Mouse (Mus musculus) forebrain, embryonic 11.5 days (tissue): ENCODE measurements around the gene BC029722. TPM values are rescaled to one million over a fixed set of nuclear protein-coding genes. Genes with fewer than 3 reads are reported as not detected.
A peak's percentile ranks its signal among the peaks of the same experiment; 100 is the strongest.

Experiments
- ATAC-seq: fragments of 200-750 bp; cut with Nextera tagmentation; replicated peaks from 2 replicates; pipeline ENCODE4 v1.8.0; 2017; ENCODE audit warnings: moderate TSS enrichment; ENCODE audit not compliant: low FRiP score
- DNase-seq: peaks from one replicate; pipeline ENCODE4 v3.0.0-alpha.2; 2017; ENCODE audit warnings: low spot score
- H3K27ac ChIP-seq: fragments of 300-500 bp; sonication (generic); 2 replicates; pipeline ENCODE4 v1.5.1; 2014; ENCODE audit warnings: low read depth, low read length
- H3K27me3 ChIP-seq: fragments of 300-500 bp; sonication (generic); 2 replicates; pipeline ENCODE4 v1.6.1; 2014; ENCODE audit warnings: mild to moderate bottlenecking, low read length, mixed read lengths; ENCODE audit not compliant: control insufficient read depth, insufficient read depth
- H3K36me3 ChIP-seq: fragments of 300-500 bp; sonication (generic); 2 replicates; pipeline ENCODE4 v1.6.1; 2014; ENCODE audit warnings: mild to moderate bottlenecking, low read length, moderate library complexity, mixed read lengths; ENCODE audit not compliant: control insufficient read depth, insufficient read depth
- H3K4me1 ChIP-seq: fragments of 300-500 bp; sonication (generic); replicated peaks from 2 replicates; pipeline ENCODE4 v1.6.1; 2014; ENCODE audit warnings: low read length, mixed read lengths; ENCODE audit not compliant: control insufficient read depth, insufficient read depth
- H3K4me2 ChIP-seq: fragments of 300-500 bp; sonication (generic); 2 replicates; pipeline ENCODE4 v1.6.1; 2014; ENCODE audit warnings: low read depth, mild to moderate bottlenecking, low read length, moderate library complexity, mixed read lengths; ENCODE audit not compliant: severe bottlenecking
- H3K4me3 ChIP-seq: fragments of 300-500 bp; sonication (generic); 2 replicates; pipeline ENCODE4 v1.5.1; 2014; ENCODE audit warnings: low read depth, low read length
- H3K9ac ChIP-seq: fragments of 300-500 bp; sonication (generic); 2 replicates; pipeline ENCODE4 v1.6.1; 2014; ENCODE audit warnings: low read length
- H3K9me3 ChIP-seq: fragments of 300-500 bp; sonication (generic); 2 replicates; pipeline ENCODE4 v1.6.1; 2016; ENCODE audit warnings: low read length, mixed read lengths; ENCODE audit not compliant: control insufficient read depth
- WGBS: fragments of 180-500 bp; shearing (Covaris S2); extraction: QIAGEN DNeasy Blood & Tissue Kit; methylation state at CpG from one replicate; pipeline ENCODE4 v1.1.7; 2014; 5-methylcytosine and 5-hydroxymethylcytosine counted together
- polyA plus RNA-seq: library from polyadenylated mRNA; unstranded; fragments of >200 nt; fragmentation: Nextera tagmentation; extraction: Ambion mirVana; gene quantifications from 2 replicates; pipeline ENCODE4 v1.2.1, GENCODE M21; 2014

The BC029722 gene
- polyA plus RNA-seq, 1 experiment from 2014 or later = 6.9 TPM

- no peaks in the 10 kb centered on the region for H3K9me3 ChIP-seq
- no peak overlapping the region for H3K9ac ChIP-seq
- H3K27ac ChIP-seq = no peak overlapping the region
- H3K27me3 ChIP-seq = peaks cover 11% of the 10 kb centered on the region
- DNase-seq = no peak
- no peaks in the 10 kb centered on the region for H3K36me3 ChIP-seq
- no peak overlapping the region for H3K4me3 ChIP-seq
- 73% methylated on average over 7 of the region's 7 CpGs for WGBS
- H3K4me2 ChIP-seq = no peak overlapping the region
- no peak for ATAC-seq
- no peaks in the 10 kb centered on the region for H3K4me1 ChIP-seq
These were observed 40.2 kb downstream of the BC029722 start for GRCm38 (mm10) chr2:155779066-155779465.

GRCm38 (mm10) chr2:155778004-155778403, 41.2 kb downstream of the BC029722 start:
- ATAC-seq = no peak
- no peaks in the 10 kb centered on the region for H3K4me1 ChIP-seq
- DNase-seq = no peak
- no peaks in the 10 kb centered on the region for H3K9me3 ChIP-seq
- no peak overlapping the region for H3K27ac ChIP-seq
- no peak overlapping the region for H3K4me2 ChIP-seq
- no peak overlapping the region for H3K9ac ChIP-seq
- 70% methylated on average over 6 of the region's 6 CpGs for WGBS
- no peak overlapping the region for H3K4me3 ChIP-seq
- H3K36me3 ChIP-seq = no peaks in the 10 kb centered on the region
- peaks cover 11% of the 10 kb centered on the region for H3K27me3 ChIP-seq

- H3K4me2 ChIP-seq = no peak overlapping the region
- H3K4me3 ChIP-seq = no peak overlapping the region
- no peaks in the 10 kb centered on the region for H3K9me3 ChIP-seq
- H3K4me1 ChIP-seq = no peaks in the 10 kb centered on the region
- no peak overlapping the region for H3K9ac ChIP-seq
- peaks cover 11% of the 10 kb centered on the region for H3K27me3 ChIP-seq
- no peak for ATAC-seq
- DNase-seq = no peak
- no peaks in the 10 kb centered on the region for H3K36me3 ChIP-seq
- 84% methylated on average over 4 of the region's 4 CpGs for WGBS
- H3K27ac ChIP-seq = no peak overlapping the region
These were observed 41.6 kb downstream of the BC029722 start for GRCm38 (mm10) chr2:155777688-155777985.

GRCm38 (mm10) chr2:155776824-155777687, 42.2 kb downstream of the BC029722 start:
- no peak for DNase-seq
- ATAC-seq = no peak
- no peak overlapping the region for H3K4me2 ChIP-seq
- 74% methylated on average over 10 of the region's 10 CpGs for WGBS
- no peaks in the 10 kb centered on the region for H3K4me1 ChIP-seq
- H3K27me3 ChIP-seq = peaks cover 11% of the 10 kb centered on the region
- no peak overlapping the region for H3K27ac ChIP-seq
- no peaks in the 10 kb centered on the region for H3K9me3 ChIP-seq
- no peak overlapping the region for H3K4me3 ChIP-seq
- H3K36me3 ChIP-seq = no peaks in the 10 kb centered on the region
- no peak overlapping the region for H3K9ac ChIP-seq

GRCm38 (mm10) chr2:155775685-155776263, 43.5 kb downstream of the BC029722 start:
- Histone ChIP-seq H3K4me2 (peak overlapping the region; percentile 75), H3K27ac (no peak overlapping the region), H3K9me3 (no peaks in the 10 kb centered on the region), H3K4me3 (peak overlapping the region; percentile 66), H3K9ac (peak overlapping the region; percentile 64), H3K4me1 (no peaks in the 10 kb centered on the region), H3K27me3 (peaks cover 11% of the 10 kb centered on the region), H3K36me3 (no peaks in the 10 kb centered on the region)
- WGBS = 3% methylated on average over 39 of the region's 44 CpGs
- peak; percentile 65; the same call in 1 of the 2 replicates for ATAC-seq
- peak; percentile 86 for DNase-seq

DNA sequence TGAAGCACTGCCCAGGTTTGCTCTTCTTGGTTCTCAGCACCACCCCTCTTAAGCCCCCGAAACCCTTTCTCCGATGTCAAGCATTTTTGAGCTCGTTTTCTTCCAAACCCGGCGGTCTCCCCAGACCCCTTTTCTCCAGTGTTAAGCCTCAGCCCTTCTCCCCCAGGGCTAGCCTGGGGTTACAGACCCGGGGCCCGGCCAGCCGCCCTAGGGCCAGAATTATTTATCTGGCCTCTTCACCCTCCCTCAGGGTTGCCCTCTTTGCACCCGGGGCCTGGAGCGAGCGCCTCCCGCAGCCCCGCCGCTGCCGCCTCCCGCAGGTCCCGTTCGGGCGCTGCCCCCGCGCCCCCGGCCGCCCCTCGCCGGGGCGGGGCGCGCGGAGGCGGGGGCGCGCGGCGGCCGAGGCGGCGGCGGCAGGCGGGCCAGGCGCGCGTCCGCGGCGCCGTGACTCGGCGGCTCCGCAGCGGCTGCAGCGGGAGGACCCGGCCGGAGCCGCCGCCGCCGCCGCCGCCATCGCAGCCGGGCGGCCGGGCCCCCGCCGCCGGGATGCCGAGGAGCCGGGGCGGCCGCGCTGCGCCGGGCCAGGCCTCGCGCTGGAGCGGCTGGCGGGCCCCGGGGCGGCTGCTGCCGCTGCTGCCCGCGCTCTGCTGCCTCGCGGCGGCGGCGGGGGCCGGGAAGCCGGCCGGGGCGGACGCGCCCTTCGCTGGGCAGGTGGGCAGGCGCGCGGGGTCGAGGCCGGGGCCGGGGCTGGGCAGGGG, 44.1 kb downstream of the BC029722 start, which contains the start of gene Mmp24:
TSS of gene Mmp24 (plus strand) at position 416 of the 758 bp plus-strand sequence.
- Histone ChIP-seq H3K4me2 (peak within 1 kb of the TSS; percentile 75), H3K4me1 (no peaks in the 10 kb centered on the region), H3K4me3 (peak within 1 kb of the TSS; percentile 66), H3K36me3 (no peaks in the 10 kb centered on the region), H3K9ac (peak within 1 kb of the TSS; percentile 64), H3K27me3 (peaks cover 11% of the 10 kb centered on the region), H3K9me3 (no peaks in the 10 kb centered on the region), H3K27ac (no peak within 1 kb of the TSS)
- WGBS = 2% methylated on average over 54 of the region's 100 CpGs
- DNase-seq (no peak), ATAC-seq (no peak)

DNA sequence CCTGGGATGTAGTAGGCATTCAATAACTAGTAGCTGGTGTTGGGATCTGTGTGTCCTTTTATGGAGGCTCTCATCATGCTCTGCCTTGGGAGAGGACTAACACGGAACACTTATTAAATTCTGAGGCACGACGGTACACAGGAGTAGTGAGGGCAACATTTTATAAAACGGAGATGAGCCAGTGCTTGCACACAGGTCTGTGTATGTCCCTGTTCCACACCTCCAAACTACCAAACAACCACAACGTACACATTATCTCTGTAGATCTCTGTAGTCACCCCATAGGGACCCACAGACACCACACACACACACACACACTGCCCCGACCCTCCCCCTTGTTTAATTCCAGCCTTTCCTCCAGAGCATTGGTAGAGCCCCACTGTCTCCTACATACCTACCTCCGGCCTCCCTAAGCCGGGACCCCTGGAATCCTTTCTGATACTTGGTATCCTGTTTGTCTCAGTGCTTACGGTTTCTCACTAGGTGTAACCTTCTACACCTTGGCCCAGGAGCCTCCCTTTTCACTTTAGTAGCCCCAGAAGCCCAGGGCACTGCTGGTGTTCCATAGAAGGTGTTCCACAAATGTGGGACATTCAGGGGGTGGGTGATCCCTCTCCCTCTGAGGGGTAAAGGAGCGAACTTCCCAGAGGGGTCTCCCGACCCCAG, 44.8 kb downstream of the BC029722 start:
- 65% methylated on average over 11 of the region's 11 CpGs for WGBS
- ATAC-seq (no peak), DNase-seq (no peak)
- Histone ChIP-seq H3K27ac (no peak overlapping the region), H3K27me3 (peaks cover 11% of the 10 kb centered on the region), H3K4me1 (no peaks in the 10 kb centered on the region), H3K4me2 (peak overlapping the region; percentile 75; the same call in 1 of the 2 replicates), H3K9ac (no peak overlapping the region), H3K9me3 (no peaks in the 10 kb centered on the region), H3K36me3 (no peaks in the 10 kb centered on the region), H3K4me3 (no peak overlapping the region)

DNA sequence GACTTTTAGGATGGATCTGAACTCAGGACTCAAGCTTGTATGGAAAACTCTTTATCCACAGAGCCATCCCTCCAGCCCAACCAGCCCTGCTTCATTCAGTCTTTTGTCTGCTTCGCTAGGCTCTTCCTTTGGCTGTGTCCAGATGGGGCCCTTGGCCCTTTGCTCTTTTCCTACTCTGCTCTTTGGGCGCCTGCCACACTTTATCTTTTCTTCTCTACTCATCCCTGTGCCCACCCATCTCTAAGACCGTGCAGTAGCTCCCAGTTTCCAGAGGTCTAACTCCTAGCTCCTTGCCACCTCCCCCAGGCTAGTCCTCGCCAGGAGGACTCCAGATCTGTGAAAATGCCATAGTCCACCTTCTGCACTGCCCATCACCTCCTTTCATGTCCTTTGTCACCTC, 45.6 kb downstream of the BC029722 start:
- no peak overlapping the region for H3K4me2 ChIP-seq
- H3K9ac ChIP-seq = no peak overlapping the region
- no peak overlapping the region for H3K27ac ChIP-seq
- H3K27me3 ChIP-seq = peaks cover 11% of the 10 kb centered on the region
- no peaks in the 10 kb centered on the region for H3K9me3 ChIP-seq
- DNase-seq = no peak
- 66% methylated on average over 4 of the region's 4 CpGs for WGBS
- H3K4me3 ChIP-seq = no peak overlapping the region
- no peak for ATAC-seq
- H3K36me3 ChIP-seq = no peaks in the 10 kb centered on the region
- no peaks in the 10 kb centered on the region for H3K4me1 ChIP-seq
